Comparison of ENCODE assay signal across 8 mouse cellular contexts in genomic region chrX:7841163-7842162, GRCm38 (mm10). TPM values are rescaled to one million over a fixed set of nuclear protein-coding genes. Genes with fewer than 3 reads are reported as not detected.
DNase-seq lines count a peak whose midpoint lies in the region; ATAC-seq lines count a peak whose summit lies in the region.

Gene Otud5, plus strand, starts transcription at chrX:7841364.

- 20% methylated on average over 74 of the region's 74 CpGs for WGBS in hindbrain, embryonic 12.5 days

- H3K4me3 ChIP-seq in hindbrain, embryonic 12.5 days = peak within 1 kb of the TSS; percentile 80

- H3K9ac ChIP-seq in hindbrain, embryonic 12.5 days = peak within 1 kb of the TSS; percentile 88

- peak; percentile 99 for ATAC-seq in hindbrain, embryonic 12.5 days (ENCODE audit: low FRiP score)

- H3K36me3 ChIP-seq in hindbrain, embryonic 12.5 days = no peaks in the 10 kb centered on the region

- H3K4me1 ChIP-seq in hindbrain, embryonic 12.5 days = peaks cover 11% of the 10 kb centered on the region

- no peaks in the 10 kb centered on the region for H3K9me3 ChIP-seq in hindbrain, embryonic 12.5 days (replicated peaks)

- H3K27me3 ChIP-seq in hindbrain, embryonic 12.5 days = no peaks in the 10 kb centered on the region

- H3K27ac ChIP-seq in hindbrain, embryonic 12.5 days = peak within 1 kb of the TSS; percentile 86

- H3K4me2 ChIP-seq in hindbrain, embryonic 12.5 days (replicated peaks) = peak within 1 kb of the TSS; percentile 71

- DNase-seq in NIH3T3 (ENCODE audit: low read depth) = peak; percentile 96
- peak; percentile 95 to 97 for DNase-seq in cerebellum, postnatal 10 days
- peak; percentile 93 to 95 for DNase-seq in frontal cortex, postnatal 10 days (ENCODE audit: low spot score in 2 of 2)
- peak; percentile 87 to 95 for DNase-seq in layer of hippocampus, postnatal 14 days (ENCODE audit: low spot score in 2 of 2)
- peak; percentile 92 for DNase-seq in lung, postnatal 14 days
- peak; percentile 87 for DNase-seq in retina, adult 2 months (ENCODE audit: low read depth, low spot score)
- DNase-seq in thymus, postnatal 36 days = peak; percentile 93 to 97

RNA-seq across cellular contexts. Expression of gene Otud5, which starts in this region (rescaled TPM):
- polyA plus RNA-seq in hindbrain, embryonic 12.5 days (2016; fragmentation: Nextera tagmentation; extraction: Ambion mirVana) = 60.8 and 72.2 TPM in 2 replicates
- 10 to 100 TPM; 64.1 to 64.9 TPM for total RNA-seq in layer of hippocampus, postnatal 14 days (2021)

Comparison
In these comparisons a context has a peak if more than half of its experiments do, and no peak if none do; other contexts are left out.
1. Peak in every context shown above with its lines: DNase-seq, ATAC-seq, H3K4me3 ChIP-seq and H3K27ac ChIP-seq.